Mouse (Mus musculus): ENCODE results near the gene Lingo2. TPM values are rescaled to one million over a fixed set of nuclear protein-coding genes. Genes with fewer than 3 reads are reported as not detected.

The Lingo2 gene
- polyA plus RNA-seq, 1 experiment = not detected

- Histone ChIP-seq H3K9me3 (ENCODE audit: control insufficient read depth, low read length) (peaks cover 4% of the 10 kb centered on the region; the same call in 1 of the 2 replicates), H3K27me3 (ENCODE audit: control insufficient read depth) (no peaks in the 10 kb centered on the region), H3K36me3 (ENCODE audit: control insufficient read depth) (no peaks in the 10 kb centered on the region), H3K4me1 (ENCODE audit: control insufficient read depth) (no peaks in the 10 kb centered on the region), H3K4me3 (replicated peaks) (no peak overlapping the region)
- no peak for TF ChIP-seq TAL1 (IDR thresholded peaks at IDR 0.05; ENCODE audit: low read length)
- no peak for TF ChIP-seq GATA1 (IDR thresholded peaks at IDR 0.05; ENCODE audit: low read length)
These were observed 1106.4 kb downstream of the Lingo2 start for GRCm38 (mm10) chr4:35845140-35845539.

- TF ChIP-seq GATA1 (IDR thresholded peaks at IDR 0.05; ENCODE audit: low read length) (no peak), TAL1 (IDR thresholded peaks at IDR 0.05; ENCODE audit: low read length) (no peak)
- Histone ChIP-seq H3K27me3 (ENCODE audit: control insufficient read depth) (no peaks in the 10 kb centered on the region), H3K4me3 (replicated peaks) (no peak overlapping the region), H3K36me3 (ENCODE audit: control insufficient read depth) (no peaks in the 10 kb centered on the region), H3K9me3 (ENCODE audit: control insufficient read depth, low read length) (peaks cover 4% of the 10 kb centered on the region; the same call in 1 of the 2 replicates), H3K4me1 (ENCODE audit: control insufficient read depth) (no peaks in the 10 kb centered on the region)
These were observed 1107.0 kb downstream of the Lingo2 start for GRCm38 (mm10) chr4:35844518-35844917.

GRCm38 (mm10) chr4:35823322-35823870, 1128.2 kb downstream of the Lingo2 start:
- Histone ChIP-seq H3K27me3 (ENCODE audit: control insufficient read depth) (no peaks in the 10 kb centered on the region), H3K36me3 (ENCODE audit: control insufficient read depth) (no peaks in the 10 kb centered on the region), H3K4me1 (ENCODE audit: control insufficient read depth) (no peaks in the 10 kb centered on the region), H3K9me3 (ENCODE audit: control insufficient read depth, low read length) (0 out of 2 replicates have a peak, but pooled peaks cover 2% of the 10 kb centered on the region), H3K4me3 (replicated peaks) (no peak overlapping the region)
- TF ChIP-seq GATA1 (IDR thresholded peaks at IDR 0.05; ENCODE audit: low read length) = no peak

- Histone ChIP-seq H3K9me3 (ENCODE audit: control insufficient read depth, low read length) (no peaks in the 10 kb centered on the region), H3K36me3 (ENCODE audit: control insufficient read depth) (no peaks in the 10 kb centered on the region), H3K4me3 (replicated peaks) (no peak overlapping the region), H3K27me3 (ENCODE audit: control insufficient read depth) (no peaks in the 10 kb centered on the region), H3K4me1 (ENCODE audit: control insufficient read depth) (no peaks in the 10 kb centered on the region)
- no peak for TF ChIP-seq TAL1 (IDR thresholded peaks at IDR 0.05; ENCODE audit: low read length)
These were observed 1130.8 kb downstream of the Lingo2 start for GRCm38 (mm10) chr4:35820701-35821100.

- Histone ChIP-seq H3K9me3 (ENCODE audit: control insufficient read depth, low read length) (peaks cover 2% of the 10 kb centered on the region; the same call in 1 of the 2 replicates), H3K4me3 (replicated peaks) (no peak overlapping the region), H3K27me3 (ENCODE audit: control insufficient read depth) (no peaks in the 10 kb centered on the region), H3K36me3 (ENCODE audit: control insufficient read depth) (no peaks in the 10 kb centered on the region), H3K4me1 (ENCODE audit: control insufficient read depth) (no peaks in the 10 kb centered on the region)
- TF ChIP-seq GATA1 (IDR thresholded peaks at IDR 0.05; ENCODE audit: low read length) (no peak), TAL1 (IDR thresholded peaks at IDR 0.05; ENCODE audit: low read length) (no peak)
These were observed 1136.8 kb downstream of the Lingo2 start for GRCm38 (mm10) chr4:35814698-35815097.

GRCm38 (mm10) chr4:35807497-35808210, 1143.9 kb downstream of the Lingo2 start:
- no peaks in the 10 kb centered on the region for H3K36me3 ChIP-seq (ENCODE audit: control insufficient read depth)
- TF ChIP-seq TAL1 (IDR thresholded peaks at IDR 0.05; ENCODE audit: low read length) = no peak
- no peak for TF ChIP-seq GATA1 (IDR thresholded peaks at IDR 0.05; ENCODE audit: low read length)
- peaks cover 5% of the 10 kb centered on the region for H3K9me3 ChIP-seq (ENCODE audit: control insufficient read depth, low read length)
- no peaks in the 10 kb centered on the region for H3K4me1 ChIP-seq (ENCODE audit: control insufficient read depth)
- H3K4me3 ChIP-seq (replicated peaks) = no peak overlapping the region
- H3K27me3 ChIP-seq (ENCODE audit: control insufficient read depth) = no peaks in the 10 kb centered on the region

GRCm38 (mm10) chr4:35806881-35807464, 1144.6 kb downstream of the Lingo2 start:
- Histone ChIP-seq H3K9me3 (ENCODE audit: control insufficient read depth, low read length) (peaks cover 5% of the 10 kb centered on the region), H3K27me3 (ENCODE audit: control insufficient read depth) (no peaks in the 10 kb centered on the region), H3K4me3 (replicated peaks) (no peak overlapping the region), H3K36me3 (ENCODE audit: control insufficient read depth) (no peaks in the 10 kb centered on the region), H3K4me1 (ENCODE audit: control insufficient read depth) (no peaks in the 10 kb centered on the region)
- TF ChIP-seq TAL1 (IDR thresholded peaks at IDR 0.05; ENCODE audit: low read length) (no peak), GATA1 (IDR thresholded peaks at IDR 0.05; ENCODE audit: low read length) (no peak)

GRCm38 (mm10) chr4:35784255-35784921, 1167.2 kb downstream of the Lingo2 start:
- TF ChIP-seq TAL1 (IDR thresholded peaks at IDR 0.05; ENCODE audit: low read length) (no peak), GATA1 (IDR thresholded peaks at IDR 0.05; ENCODE audit: low read length) (no peak)
- Histone ChIP-seq H3K4me1 (ENCODE audit: control insufficient read depth) (no peaks in the 10 kb centered on the region), H3K36me3 (ENCODE audit: control insufficient read depth) (no peaks in the 10 kb centered on the region), H3K9me3 (ENCODE audit: control insufficient read depth, low read length) (peaks cover 3% of the 10 kb centered on the region; the same call in 1 of the 2 replicates), H3K4me3 (replicated peaks) (no peak overlapping the region), H3K27me3 (ENCODE audit: control insufficient read depth) (no peaks in the 10 kb centered on the region)

GRCm38 (mm10) chr4:35770810-35771209, 1180.7 kb downstream of the Lingo2 start:
- Histone ChIP-seq H3K4me1 (ENCODE audit: control insufficient read depth) (no peaks in the 10 kb centered on the region), H3K4me3 (replicated peaks) (no peak overlapping the region), H3K36me3 (ENCODE audit: control insufficient read depth) (no peaks in the 10 kb centered on the region), H3K27me3 (ENCODE audit: control insufficient read depth) (no peaks in the 10 kb centered on the region), H3K9me3 (ENCODE audit: control insufficient read depth, low read length) (peaks cover 2% of the 10 kb centered on the region; the same call in 1 of the 2 replicates)
- TF ChIP-seq GATA1 (IDR thresholded peaks at IDR 0.05; ENCODE audit: low read length) (no peak), TAL1 (IDR thresholded peaks at IDR 0.05; ENCODE audit: low read length) (no peak)
